Mouse (Mus musculus) liver, postnatal 0 days (tissue): Measurements from ENCODE around the gene Pprc1. TPM values are rescaled to one million over a fixed set of nuclear protein-coding genes. Genes with fewer than 3 reads are reported as not detected.

ENCODE experiments used
- ATAC-seq: fragments of 200-750 bp; cut with Nextera tagmentation; 2 replicates; pipeline ENCODE4 v1.8.0; 2017; ENCODE audit warnings: mild to moderate bottlenecking, moderate library complexity
- DNase-seq: peaks from one replicate; pipeline ENCODE4 v3.0.0-alpha.2; 2016
- H3K27ac ChIP-seq: fragments of 300-500 bp; sonication (generic); 2 replicates; pipeline ENCODE4 v1.5.1; 2014; ENCODE audit warnings: antibody characterized with exemption, moderate library complexity, mild to moderate bottlenecking, low read depth
- H3K27me3 ChIP-seq: fragments of 300-500 bp; sonication (generic); 2 replicates; pipeline ENCODE4 v1.6.1; 2014; ENCODE audit warnings: low read length, control low read depth, mixed read lengths; ENCODE audit not compliant: insufficient read depth
- H3K36me3 ChIP-seq: fragments of 300-500 bp; sonication (generic); replicated peaks from 2 replicates; pipeline ENCODE4 v1.6.1; 2014; ENCODE audit warnings: mild to moderate bottlenecking, control low read depth, low read length, moderate library complexity, mixed read lengths; ENCODE audit not compliant: insufficient read depth
- H3K4me1 ChIP-seq: fragments of 300-500 bp; sonication (generic); 2 replicates; pipeline ENCODE4 v1.6.1; 2014; ENCODE audit warnings: antibody characterized with exemption, mild to moderate bottlenecking, control low read depth; ENCODE audit not compliant: insufficient read depth
- H3K4me2 ChIP-seq: fragments of 300-500 bp; sonication (generic); 2 replicates; pipeline ENCODE4 v1.6.1; 2014; ENCODE audit warnings: low read depth, mild to moderate bottlenecking, low read length, moderate library complexity, mixed read lengths
- H3K4me3 ChIP-seq: fragments of 300-500 bp; sonication (generic); 2 replicates; pipeline ENCODE4 v1.5.1; 2014; ENCODE audit warnings: low read depth, low read length
- H3K9ac ChIP-seq: fragments of 300-500 bp; sonication (generic); replicated peaks from 2 replicates; pipeline ENCODE4 v1.6.1; 2014; ENCODE audit warnings: mild to moderate bottlenecking, moderate library complexity
- H3K9me3 ChIP-seq: fragments of 300-500 bp; sonication (generic); 2 replicates; pipeline ENCODE4 v1.6.1; 2016; ENCODE audit warnings: mild to moderate bottlenecking, control low read depth, low read length, mixed read lengths
- CTCF ChIP-seq: sonication (generic); IDR thresholded peaks from 2 replicates; pipeline ENCODE4 v1.5.1; 2016; ENCODE audit warnings: antibody characterized with exemption, low read depth
- EP300 ChIP-seq: IDR thresholded peaks from 2 replicates; pipeline ENCODE4 v1.6.1; 2016; ENCODE audit warnings: antibody characterized with exemption, low read depth, mild to moderate bottlenecking
- WGBS: fragments of 180-500 bp; shearing (Covaris S2); extraction: QIAGEN DNeasy Blood & Tissue Kit; methylation state at CpG from one replicate; pipeline ENCODE4 v1.1.7; 2014; ENCODE audit not compliant: insufficient replicate concordance; 5-methylcytosine and 5-hydroxymethylcytosine counted together
- polyA plus RNA-seq: library from polyadenylated mRNA; unstranded; fragments of >200 nt; fragmentation: Nextera tagmentation; extraction: Ambion mirVana; gene quantifications from 2 replicates; pipeline ENCODE4 v1.2.1, GENCODE M21; 2015

Gene Pprc1
- polyA plus RNA-seq, 1 experiment from 2014 or later: 7.7 TPM

DNA sequence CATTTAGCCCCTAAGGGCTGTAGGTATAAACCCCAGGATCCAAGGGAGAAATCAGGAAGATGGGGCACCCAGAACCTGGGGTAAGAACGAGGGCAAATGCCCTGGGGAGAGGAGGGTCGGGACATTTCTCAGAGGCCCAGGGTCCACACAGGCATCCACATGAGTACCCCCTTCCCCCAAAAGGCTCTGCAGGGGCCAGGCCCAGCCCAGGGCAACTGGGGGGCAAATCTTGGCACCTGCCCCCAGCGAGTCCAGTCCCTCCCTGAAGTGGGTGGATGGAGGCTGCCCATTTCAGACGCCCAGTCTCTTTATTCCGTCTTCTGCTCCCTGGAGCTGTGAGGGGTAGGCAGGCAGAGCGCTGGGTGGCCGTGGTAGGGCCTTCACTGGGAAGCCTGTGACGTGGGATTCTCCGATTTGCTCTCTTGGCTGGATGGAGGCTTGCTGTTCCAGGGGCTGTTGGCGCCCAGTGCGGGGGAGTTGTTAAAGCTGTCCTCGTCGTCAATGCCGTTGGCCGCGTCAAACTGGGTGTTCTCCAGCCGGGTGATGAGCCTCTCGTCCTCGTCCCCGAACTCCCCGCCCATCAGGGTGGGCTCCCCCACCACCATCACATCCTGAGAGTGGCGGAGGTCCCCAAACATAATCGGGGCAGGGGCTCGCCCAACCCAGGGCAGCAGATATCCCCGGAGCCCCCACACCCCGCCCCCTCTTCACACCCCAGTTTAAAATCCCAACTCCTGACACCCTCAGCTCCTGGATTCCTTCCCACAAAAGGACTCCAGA lies 11.8 kb upstream of the Pprc1 start:
- no peaks in the 10 kb centered on the region for H3K9me3 ChIP-seq
- WGBS: 89% methylated on average over 26 of the region's 26 CpGs
- H3K36me3 ChIP-seq: peaks cover 54% of the 10 kb centered on the region
- no peak overlapping the region for H3K4me3 ChIP-seq
- no peak for ATAC-seq
- no peak for DNase-seq
- no peaks in the 10 kb centered on the region for H3K27me3 ChIP-seq
- no peak overlapping the region for H3K9ac ChIP-seq
- peak overlapping the region; percentile 93 for H3K27ac ChIP-seq
- no peak overlapping the region for H3K4me2 ChIP-seq
- peaks cover 33% of the 10 kb centered on the region for H3K4me1 ChIP-seq
- TF ChIP-seq CTCF (no peak), EP300 (no peak)

DNA sequence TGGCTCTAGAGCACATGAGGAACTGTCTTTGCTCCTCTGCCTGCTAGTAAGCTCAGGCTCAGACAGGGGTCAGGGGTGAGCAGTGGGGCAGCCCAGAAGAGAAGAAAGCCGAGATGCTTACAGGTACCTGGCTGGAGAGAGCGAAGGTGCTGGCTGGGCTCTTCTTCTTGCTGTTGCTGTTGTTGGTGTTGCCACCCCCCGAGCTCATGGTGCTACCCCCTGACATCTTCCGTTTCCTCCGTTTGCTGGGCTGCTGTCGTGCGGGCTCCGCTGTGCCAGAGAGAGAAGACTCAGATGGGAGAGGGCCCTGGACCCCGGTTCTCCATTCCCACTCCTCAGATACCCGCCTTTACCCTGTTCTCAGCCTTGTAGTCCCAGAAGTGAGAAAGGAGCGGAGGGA lies 10.8 kb upstream of the Pprc1 start:
- peaks cover 32% of the 10 kb centered on the region for H3K4me1 ChIP-seq
- DNase-seq: no peak
- no peak for ATAC-seq
- no peaks in the 10 kb centered on the region for H3K9me3 ChIP-seq
- H3K27ac ChIP-seq: no peak overlapping the region
- TF ChIP-seq EP300 (no peak), CTCF (no peak)
- H3K4me3 ChIP-seq: no peak overlapping the region
- no peaks in the 10 kb centered on the region for H3K27me3 ChIP-seq
- no peak overlapping the region for H3K4me2 ChIP-seq
- H3K36me3 ChIP-seq: peaks cover 54% of the 10 kb centered on the region
- 93% methylated on average over 11 of the region's 11 CpGs for WGBS
- no peak overlapping the region for H3K9ac ChIP-seq

DNA sequence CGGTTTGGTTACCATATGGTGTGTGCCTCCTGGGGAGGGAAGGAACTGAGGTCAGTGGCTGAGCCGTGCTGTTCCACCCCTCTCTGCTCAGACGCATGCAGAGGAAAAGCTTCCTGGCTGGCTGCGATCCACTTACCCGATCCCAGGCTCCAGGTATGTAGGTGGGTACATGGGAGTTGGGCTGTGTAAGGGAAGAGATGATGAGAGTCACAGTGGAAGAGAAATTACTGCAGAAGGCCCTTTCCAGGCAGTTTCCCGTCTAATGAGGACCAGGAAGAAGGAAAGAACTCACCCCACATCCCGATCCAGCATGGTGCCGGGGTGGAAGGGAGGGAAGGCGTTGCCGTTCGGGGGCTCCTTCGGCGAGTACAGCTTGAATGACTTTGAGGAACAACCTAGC lies 8.7 kb upstream of the Pprc1 start:
- no peak for DNase-seq
- ATAC-seq: no peak
- H3K9ac ChIP-seq: no peak overlapping the region
- peaks cover 40% of the 10 kb centered on the region for H3K4me1 ChIP-seq
- no peak overlapping the region for H3K4me3 ChIP-seq
- no peaks in the 10 kb centered on the region for H3K9me3 ChIP-seq
- WGBS: 84% methylated on average over 13 of the region's 13 CpGs
- H3K27ac ChIP-seq: no peak overlapping the region
- H3K36me3 ChIP-seq: peaks cover 49% of the 10 kb centered on the region
- H3K4me2 ChIP-seq: 0 out of 2 replicates have a peak overlapping the region, but pooled peaks have one; percentile 90
- TF ChIP-seq CTCF (no peak), EP300 (no peak)
- H3K27me3 ChIP-seq: no peaks in the 10 kb centered on the region

DNA sequence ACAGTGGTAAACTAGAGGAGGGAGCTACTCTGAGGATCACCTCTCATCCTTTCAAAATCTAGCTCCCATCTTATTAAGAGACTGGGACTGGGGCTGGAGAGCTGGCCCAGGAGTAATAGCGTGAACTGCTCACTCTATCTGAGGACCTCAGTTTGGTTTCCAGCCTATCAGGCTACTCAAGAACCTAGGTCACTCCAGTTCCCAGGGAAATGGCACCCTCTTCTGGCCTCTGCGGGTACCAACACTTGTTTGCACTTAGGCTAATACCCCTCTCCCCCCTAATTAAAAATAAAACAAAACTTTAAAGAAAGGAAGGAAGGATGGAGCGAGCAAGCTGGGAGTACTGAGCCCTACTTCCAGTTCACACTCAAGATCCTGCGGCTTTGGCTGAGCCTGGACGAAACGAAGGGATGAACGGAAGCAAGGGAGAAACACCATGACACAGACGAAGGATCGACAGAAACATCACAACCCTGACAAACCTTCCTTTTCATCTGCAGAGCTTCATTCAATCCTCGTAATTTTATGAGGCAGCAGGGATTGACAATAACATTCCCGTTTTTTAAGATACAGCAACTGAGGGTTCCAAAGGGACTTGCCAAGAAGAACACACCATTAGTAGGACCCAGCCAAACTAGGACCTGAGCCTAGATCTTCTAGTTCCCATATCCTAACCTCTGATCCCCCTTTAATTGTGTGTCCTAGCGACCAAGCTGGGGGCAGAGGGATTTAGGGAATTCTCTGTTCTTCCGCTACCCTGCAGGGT lies 8.0 kb upstream of the Pprc1 start:
- peak overlapping the region; percentile 64 for H3K27ac ChIP-seq
- H3K4me2 ChIP-seq: peak overlapping the region; percentile 90
- ATAC-seq (no peak), DNase-seq (peak; percentile 46)
- WGBS: 66% methylated on average over 13 of the region's 13 CpGs
- TF ChIP-seq CTCF (peak; percentile 66), EP300 (no peak)
- peaks cover 43% of the 10 kb centered on the region for H3K4me1 ChIP-seq
- peaks cover 48% of the 10 kb centered on the region for H3K36me3 ChIP-seq
- H3K27me3 ChIP-seq: no peaks in the 10 kb centered on the region
- peak overlapping the region; percentile 82 for H3K4me3 ChIP-seq
- no peaks in the 10 kb centered on the region for H3K9me3 ChIP-seq
- peak overlapping the region; percentile 94 for H3K9ac ChIP-seq

DNA sequence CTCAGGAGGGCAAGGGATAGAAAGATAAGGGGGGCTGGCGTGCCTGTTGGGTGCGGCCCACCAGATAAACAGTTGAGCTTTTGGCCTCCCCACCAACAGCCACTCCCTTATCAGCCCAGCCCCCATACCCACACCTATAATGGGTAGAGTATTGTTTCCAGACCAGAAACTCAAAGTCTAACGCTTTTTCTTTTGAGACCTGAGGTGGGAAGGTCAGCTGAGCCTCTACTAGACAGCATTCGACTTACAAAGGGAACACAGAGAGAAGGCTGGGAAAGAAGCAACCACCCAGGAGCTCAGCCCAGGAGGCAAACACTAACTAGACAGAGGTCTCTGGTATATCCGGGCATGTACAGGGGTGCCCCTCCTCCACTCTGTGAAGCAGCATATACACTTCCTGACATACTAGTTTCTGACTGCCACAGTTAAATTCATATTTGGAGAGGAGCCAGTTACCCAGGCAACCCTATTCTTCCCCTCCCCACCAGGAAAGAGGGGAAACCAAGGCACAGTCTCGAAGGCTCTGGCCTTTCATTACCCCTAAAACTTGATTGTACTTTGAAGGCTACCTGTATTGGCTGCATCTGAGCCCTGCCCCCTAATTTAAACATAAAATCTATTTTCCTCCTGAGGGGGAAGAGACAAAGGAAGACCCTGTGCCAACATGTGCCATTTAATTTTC lies 7.3 kb upstream of the Pprc1 start:
- Histone ChIP-seq H3K9ac (peak overlapping the region; percentile 94), H3K9me3 (no peaks in the 10 kb centered on the region), H3K4me1 (peaks cover 50% of the 10 kb centered on the region), H3K4me2 (peak overlapping the region; percentile 90), H3K27me3 (no peaks in the 10 kb centered on the region), H3K27ac (peak overlapping the region; percentile 64), H3K36me3 (peaks cover 41% of the 10 kb centered on the region), H3K4me3 (peak overlapping the region; percentile 82)
- ATAC-seq (peak; percentile 26), DNase-seq (peak; percentile 57)
- TF ChIP-seq EP300 (peak; percentile 90), CTCF (no peak)
- 24% methylated on average over 6 of the region's 6 CpGs for WGBS
